Mouse (Mus musculus) erythroblast, embryonic 14.5 days (primary cell): ENCODE measurements around the gene Olfr1420.

Experiments used
- GATA1 ChIP-seq: IDR thresholded peaks from 2 replicates; pipeline ENCODE4 v1.6.1; 2012; ENCODE audit warnings: low read length, inconsistent platforms, mixed read lengths
- TAL1 ChIP-seq: IDR thresholded peaks from 3 replicates; pipeline ENCODE4 v1.6.1; 2012; ENCODE audit warnings: low read length, inconsistent platforms, mixed read lengths

DNA sequence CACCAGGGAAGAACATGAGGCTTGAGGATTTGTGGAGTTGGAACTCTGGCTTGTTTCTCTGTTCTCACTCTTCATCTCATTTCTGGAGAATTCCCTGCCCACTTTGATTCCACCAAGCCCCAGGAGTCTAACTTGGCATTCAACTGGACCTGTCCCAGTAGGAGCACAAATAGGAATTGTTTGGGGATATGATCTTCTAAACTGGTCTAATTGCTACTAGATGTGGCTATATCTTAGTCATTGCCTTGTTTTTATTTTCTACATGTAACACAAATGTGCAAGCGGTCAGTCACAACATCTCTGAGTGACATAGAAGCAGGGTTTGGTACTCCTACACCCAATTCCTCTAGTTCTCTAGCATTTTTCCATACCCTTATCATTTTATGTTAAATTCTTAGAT is 25.4 kb upstream of the Olfr1420 start, which contains the start of gene Olfr1418:
- TF ChIP-seq TAL1 (no peak), GATA1 (no peak)
